Mouse (Mus musculus): Measurements from ENCODE around the gene Gpkow. TPM values are rescaled to one million over a fixed set of nuclear protein-coding genes. Genes with fewer than 3 reads are reported as not detected.
"Not testable (repeated sequence)": the region's sequence is repeated elsewhere in the genome, so short reads cannot be mapped to it uniquely, and the experiment has no call there.

Gpkow gene
- polyA plus RNA-seq, 1 experiment: 27.2 TPM

- TF ChIP-seq POLR2A (IDR thresholded peaks at IDR 0.05; ENCODE audit: borderline replicate concordance, low read depth, low read length) (no peak), CTCF (IDR thresholded peaks at IDR 0.05; ENCODE audit: low read depth, low read length) (no peak)
- peak within 1 kb of the TSS; percentile 30; the same call in 1 of the 2 replicates for H3K4me3 ChIP-seq (ENCODE audit: insufficient read depth, low read length)
- no peak within 1 kb of the TSS for H3K27ac ChIP-seq (ENCODE audit: insufficient read depth, low read depth, low read length)
- no peaks in the 10 kb centered on the region for H3K4me1 ChIP-seq (ENCODE audit: control insufficient read depth, insufficient read depth, low read length)
These were observed 16.1 kb upstream of the Gpkow start, which contains the start of gene Magix for GRCm38 (mm10) chrX:7680864-7681263. Gene Magix (minus strand): TSS chrX:7681251.

GRCm38 (mm10) chrX:7688321-7688720 is 8.6 kb upstream of the Gpkow start:
- H3K4me3 ChIP-seq (ENCODE audit: insufficient read depth, low read length): no peak overlapping the region
- H3K4me1 ChIP-seq (ENCODE audit: control insufficient read depth, insufficient read depth, low read length): no peaks in the 10 kb centered on the region
- TF ChIP-seq CTCF (IDR thresholded peaks at IDR 0.05; ENCODE audit: low read depth, low read length): no peak
- no peak for TF ChIP-seq POLR2A (IDR thresholded peaks at IDR 0.05; ENCODE audit: borderline replicate concordance, low read depth, low read length)
- H3K27ac ChIP-seq (ENCODE audit: insufficient read depth, low read depth, low read length): no peak overlapping the region

GRCm38 (mm10) chrX:7690486-7690885 is 6.4 kb upstream of the Gpkow start:
- Histone ChIP-seq H3K4me3 (ENCODE audit: insufficient read depth, low read length) (no peak overlapping the region), H3K4me1 (ENCODE audit: control insufficient read depth, insufficient read depth, low read length) (no peaks in the 10 kb centered on the region)
- TF ChIP-seq POLR2A (IDR thresholded peaks at IDR 0.05; ENCODE audit: borderline replicate concordance, low read depth, low read length) (no peak), CTCF (IDR thresholded peaks at IDR 0.05; ENCODE audit: low read depth, low read length) (no peak)

GRCm38 (mm10) chrX:7692862-7693261 is 4.1 kb upstream of the Gpkow start:
- Histone ChIP-seq H3K4me3 (ENCODE audit: insufficient read depth, low read length) (no peak overlapping the region), H3K27ac (ENCODE audit: insufficient read depth, low read depth, low read length) (no peak overlapping the region), H3K4me1 (ENCODE audit: control insufficient read depth, insufficient read depth, low read length) (peaks cover 2% of the 10 kb centered on the region; the same call in 1 of the 2 replicates)
- no peak for TF ChIP-seq POLR2A (IDR thresholded peaks at IDR 0.05; ENCODE audit: borderline replicate concordance, low read depth, low read length)
- no peak for TF ChIP-seq CTCF (IDR thresholded peaks at IDR 0.05; ENCODE audit: low read depth, low read length)

More at GRCm38 (mm10) chrX:7690486-7690885, 6.4 kb upstream of the Gpkow start:
- H3K27ac ChIP-seq (ENCODE audit: insufficient read depth, low read depth, low read length): no peak overlapping the region

- H3K4me1 ChIP-seq (ENCODE audit: control insufficient read depth, insufficient read depth, low read length): peaks cover 6% of the 10 kb centered on the region
- no peak overlapping the region for H3K4me3 ChIP-seq (ENCODE audit: insufficient read depth, low read length)
- H3K27ac ChIP-seq (ENCODE audit: insufficient read depth, low read depth, low read length): no peak overlapping the region
- TF ChIP-seq CTCF (IDR thresholded peaks at IDR 0.05; ENCODE audit: low read depth, low read length) (no peak), POLR2A (IDR thresholded peaks at IDR 0.05; ENCODE audit: borderline replicate concordance, low read depth, low read length) (no peak)
These were observed 411 bp upstream of the Gpkow start for GRCm38 (mm10) chrX:7696520-7696919.

GRCm38 (mm10) chrX:7713764-7714134 is 16.8 kb downstream of the Gpkow start:
- H3K4me1 ChIP-seq (ENCODE audit: control insufficient read depth, insufficient read depth, low read length): not testable (repeated sequence)
- Histone ChIP-seq H3K4me3 (ENCODE audit: insufficient read depth, low read length) (peak overlapping the region; percentile 50), H3K27ac (ENCODE audit: insufficient read depth, low read depth, low read length) (peak overlapping the region; percentile 23)

- H3K4me1 ChIP-seq (ENCODE audit: control insufficient read depth, insufficient read depth, low read length): not testable (repeated sequence)
- H3K27ac ChIP-seq (ENCODE audit: insufficient read depth, low read depth, low read length): peak within 1 kb of the TSS; percentile 63
- peak within 1 kb of the TSS; percentile 50 for H3K4me3 ChIP-seq (ENCODE audit: insufficient read depth, low read length)
These were observed 17.4 kb downstream of the Gpkow start, which contains the start of gene Wdr45 for GRCm38 (mm10) chrX:7714135-7714899. Gene Wdr45 (plus strand): TSS chrX:7714333.

GRCm38 (mm10) chrX:7716058-7716457 is 19.1 kb downstream of the Gpkow start:
- H3K4me3 ChIP-seq (ENCODE audit: insufficient read depth, low read length); H3K4me1 ChIP-seq (ENCODE audit: control insufficient read depth, insufficient read depth, low read length); H3K27ac ChIP-seq (ENCODE audit: insufficient read depth, low read depth, low read length): not testable (repeated sequence)

GRCm38 (mm10) chrX:7721514-7722281 is 24.8 kb downstream of the Gpkow start, which contains the start of gene Gm45208:
Gene Gm45208 (plus strand): TSS chrX:7722245.
- 0 out of 2 replicates have a peak, but pooled peaks cover 5% of the 10 kb centered on the region for H3K4me1 ChIP-seq (ENCODE audit: control insufficient read depth, insufficient read depth, low read length)
- peak within 1 kb of the TSS; percentile 93 for H3K27ac ChIP-seq (ENCODE audit: insufficient read depth, low read depth, low read length)
- TF ChIP-seq CTCF (IDR thresholded peaks at IDR 0.05; ENCODE audit: low read depth, low read length): no peak
- no peak for TF ChIP-seq POLR2A (IDR thresholded peaks at IDR 0.05; ENCODE audit: borderline replicate concordance, low read depth, low read length)
- H3K4me3 ChIP-seq (ENCODE audit: insufficient read depth, low read length): peak within 1 kb of the TSS; percentile 74

- Histone ChIP-seq H3K4me1 (ENCODE audit: control insufficient read depth, insufficient read depth, low read length) (0 out of 2 replicates have a peak, but pooled peaks cover 9% of the 10 kb centered on the region), H3K27ac (ENCODE audit: insufficient read depth, low read depth, low read length) (peak overlapping the region; percentile 93), H3K4me3 (ENCODE audit: insufficient read depth, low read length) (peak overlapping the region; percentile 74)
- no peak for TF ChIP-seq CTCF (IDR thresholded peaks at IDR 0.05; ENCODE audit: low read depth, low read length)
- TF ChIP-seq POLR2A (IDR thresholded peaks at IDR 0.05; ENCODE audit: borderline replicate concordance, low read depth, low read length): no peak
These were observed 25.3 kb downstream of the Gpkow start for GRCm38 (mm10) chrX:7722282-7722611.
